Mouse (Mus musculus) spleen, postnatal 14 days (tissue): ENCODE results near the gene Endov.

ENCODE experiments used
- DNase-seq, 2 experiments: peaks; one replicate each; pipeline ENCODE4 v3.0.0; 2021 to 2022; ENCODE audit warnings: low spot score in 2 of 2

Endov gene

GRCm38 (mm10) chr11:119516677-119517361 is 25.7 kb downstream of the Endov start:
- no peak for DNase-seq

GRCm38 (mm10) chr11:119519387-119519786 is 28.2 kb downstream of the Endov start:
- DNase-seq = no peak

GRCm38 (mm10) chr11:119520005-119520712 is 29.0 kb downstream of the Endov start:
- no peak for DNase-seq

- no peak for DNase-seq
Measured at GRCm38 (mm10) chr11:119520713-119521063, 29.5 kb downstream of the Endov start.

GRCm38 (mm10) chr11:119521920-119522710 is 31.0 kb downstream of the Endov start:
- DNase-seq = no peak

GRCm38 (mm10) chr11:119522779-119523178 is 31.6 kb downstream of the Endov start:
- no peak for DNase-seq

GRCm38 (mm10) chr11:119523392-119523791 is 32.2 kb downstream of the Endov start:
- no peak for DNase-seq

GRCm38 (mm10) chr11:119524545-119524949 is 33.4 kb downstream of the Endov start:
- peak; percentile 46 to 61 for DNase-seq

- DNase-seq = no peak
Measured at GRCm38 (mm10) chr11:119526068-119526966, 35.2 kb downstream of the Endov start.

- no peak for DNase-seq
Measured at GRCm38 (mm10) chr11:119528930-119529329, 37.8 kb downstream of the Endov start.

GRCm38 (mm10) chr11:119532460-119532859 is 41.3 kb downstream of the Endov start:
- no peak for DNase-seq

GRCm38 (mm10) chr11:119533745-119534144 is 42.6 kb downstream of the Endov start:
- DNase-seq = no peak

GRCm38 (mm10) chr11:119539944-119540343 is 48.8 kb downstream of the Endov start:
- no peak for DNase-seq

GRCm38 (mm10) chr11:119540560-119540959 is 49.4 kb downstream of the Endov start:
- no peak for DNase-seq

GRCm38 (mm10) chr11:119541082-119541481 is 49.9 kb downstream of the Endov start:
- DNase-seq = no peak

GRCm38 (mm10) chr11:119542371-119542770 is 51.2 kb downstream of the Endov start:
- no peak for DNase-seq

GRCm38 (mm10) chr11:119542886-119543285 is 51.7 kb downstream of the Endov start:
- DNase-seq = no peak

- DNase-seq = no peak
Measured at GRCm38 (mm10) chr11:119543816-119544517, 52.8 kb downstream of the Endov start.

- DNase-seq = no peak
Measured at GRCm38 (mm10) chr11:119544518-119545105, 53.5 kb downstream of the Endov start.

GRCm38 (mm10) chr11:119545281-119545680 is 54.1 kb downstream of the Endov start:
- no peak for DNase-seq
